Mouse (Mus musculus) lung, embryonic 15.5 days (tissue): ENCODE measurements at regions not wholly inside any gene's neighbourhood (a gene's known extent, or its start where the extent isn't known, plus 50 kb on each side); places are given as distances from the start of the nearest gene placed in this dataset.

ENCODE experiments used
- ATAC-seq: fragments of 200-750 bp; cut with Nextera tagmentation; 2 replicates; pipeline ENCODE4 v1.8.0; 2017; ENCODE audit warnings: moderate number of reproducible peaks, borderline replicate concordance; ENCODE audit not compliant: low FRiP score, low TSS enrichment; ENCODE audit errors: extremely low read depth
- H3K27ac ChIP-seq: fragments of 300-500 bp; sonication (generic); 2 replicates; pipeline ENCODE4 v1.5.1; 2015; ENCODE audit warnings: moderate library complexity, mild to moderate bottlenecking, inconsistent platforms
- H3K27me3 ChIP-seq: fragments of 300-500 bp; sonication (generic); 2 replicates; pipeline ENCODE4 v1.6.1; 2015; ENCODE audit warnings: inconsistent platforms
- H3K36me3 ChIP-seq: fragments of 300-500 bp; sonication (generic); 2 replicates; pipeline ENCODE4 v1.6.1; 2015; ENCODE audit warnings: inconsistent platforms
- H3K4me1 ChIP-seq: fragments of 300-500 bp; sonication (generic); 2 replicates; pipeline ENCODE4 v1.6.1; 2015; ENCODE audit warnings: inconsistent platforms
- H3K4me2 ChIP-seq: fragments of 300-500 bp; sonication (generic); 2 replicates; pipeline ENCODE4 v1.6.1; 2015; ENCODE audit warnings: inconsistent platforms, mild to moderate bottlenecking, moderate library complexity
- H3K4me3 ChIP-seq: fragments of 300-500 bp; sonication (generic); 2 replicates; pipeline ENCODE4 v1.5.1; 2015; ENCODE audit warnings: mild to moderate bottlenecking, inconsistent platforms
- H3K9ac ChIP-seq: fragments of 300-500 bp; sonication (generic); 2 replicates; pipeline ENCODE4 v1.6.1; 2015; ENCODE audit warnings: inconsistent platforms
- H3K9me3 ChIP-seq: fragments of 300-500 bp; sonication (generic); 2 replicates; pipeline ENCODE4 v1.6.1; 2016; ENCODE audit warnings: inconsistent platforms
- WGBS: fragments of 180-500 bp; shearing (Covaris S2); methylation state at CpG from one replicate; pipeline ENCODE4 v1.1.7; 2015; 5-methylcytosine and 5-hydroxymethylcytosine counted together

GRCm38 (mm10) chr17:74948476-74948875, 56.9 kb upstream of the Ltbp1 start:
- ATAC-seq = no peak
- H3K27me3 ChIP-seq = no peaks in the 10 kb centered on the region
- H3K9ac ChIP-seq = no peak overlapping the region
- H3K27ac ChIP-seq = no peak overlapping the region
- H3K36me3 ChIP-seq = no peaks in the 10 kb centered on the region
- 54% methylated on average over 3 of the region's 3 CpGs for WGBS
- H3K4me1 ChIP-seq = no peaks in the 10 kb centered on the region; the same call in 1 of the 2 replicates
- no peak overlapping the region for H3K4me3 ChIP-seq
- no peaks in the 10 kb centered on the region for H3K9me3 ChIP-seq
- H3K4me2 ChIP-seq = no peak overlapping the region

- Histone ChIP-seq H3K4me1 (no peaks in the 10 kb centered on the region), H3K36me3 (no peaks in the 10 kb centered on the region), H3K4me2 (no peak overlapping the region), H3K27ac (no peak overlapping the region), H3K4me3 (no peak overlapping the region), H3K9me3 (no peaks in the 10 kb centered on the region), H3K27me3 (no peaks in the 10 kb centered on the region), H3K9ac (no peak overlapping the region)
- ATAC-seq = no peak
- 90% methylated on average over 2 of the region's 2 CpGs for WGBS
These were observed 55.1 kb upstream of the Ltbp1 start for GRCm38 (mm10) chr17:74950316-74950715.

GRCm38 (mm10) chr17:74954988-74955387, 50.4 kb upstream of the Ltbp1 start:
- no peak overlapping the region for H3K27ac ChIP-seq
- no peaks in the 10 kb centered on the region for H3K9me3 ChIP-seq
- no peaks in the 10 kb centered on the region for H3K27me3 ChIP-seq
- ATAC-seq = no peak
- H3K36me3 ChIP-seq = no peaks in the 10 kb centered on the region
- no peak overlapping the region for H3K4me3 ChIP-seq
- no peak overlapping the region for H3K9ac ChIP-seq
- no peak overlapping the region for H3K4me2 ChIP-seq
- no peaks in the 10 kb centered on the region for H3K4me1 ChIP-seq
- WGBS = 76% methylated on average over 2 of the region's 2 CpGs
